In the genomic region with DNA sequence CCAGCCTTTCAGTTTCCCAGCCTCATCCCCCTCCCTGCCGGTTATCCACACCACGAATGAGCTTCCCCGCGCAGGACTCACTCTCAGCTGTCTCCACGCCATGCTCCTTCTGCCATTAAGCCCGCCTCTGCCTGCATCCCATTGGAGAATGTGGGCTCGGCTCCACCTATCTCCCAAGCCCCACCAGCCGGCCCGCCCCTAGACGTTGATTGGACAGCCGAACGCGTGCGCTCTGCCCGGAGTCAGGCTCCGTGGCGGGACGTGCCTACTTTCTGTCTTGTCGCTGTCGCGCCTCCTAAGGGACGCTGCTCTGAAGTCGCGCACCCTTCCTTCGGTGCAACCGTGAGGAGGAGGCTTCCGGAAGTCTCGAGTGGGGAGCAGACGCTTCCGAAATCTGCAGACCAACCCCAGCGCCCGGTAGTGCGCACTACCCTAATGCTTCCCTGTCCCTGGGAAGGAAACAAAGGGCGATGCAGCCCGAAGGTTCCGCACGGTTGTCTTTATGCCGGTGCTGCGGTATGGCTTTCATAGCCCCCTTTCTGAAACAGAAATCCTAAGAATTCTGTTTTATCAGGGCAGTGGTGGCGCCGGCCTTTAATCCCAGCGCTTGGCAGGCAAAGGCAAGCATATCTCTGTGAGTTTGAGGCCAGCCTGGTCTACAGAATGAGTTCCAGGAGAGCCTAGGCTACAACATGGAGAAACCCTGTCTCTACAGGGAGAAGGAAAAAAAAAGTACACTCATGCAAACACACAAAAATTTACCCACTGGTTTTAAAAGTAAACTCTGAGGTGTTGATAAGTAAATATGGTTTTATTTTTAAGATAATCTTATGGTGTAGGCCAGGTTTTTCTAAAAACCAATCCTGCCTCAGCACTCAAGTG, we compare ENCODE assay signal across 8 mouse cellular contexts. TPM values are rescaled to one million over a fixed set of nuclear protein-coding genes. Genes with fewer than 3 reads are reported as not detected.
A peak's percentile ranks its signal among the peaks of the same experiment; 100 is the strongest.
DNase-seq lines count a peak whose midpoint lies in the region; ATAC-seq and TF ChIP-seq lines count a peak whose summit lies in the region.

A gene (minus strand): TSS at position 403 of the 882 bp plus-strand sequence.

- peak; percentile 97 for DNase-seq in 416B (ENCODE audit: low read depth)
- DNase-seq in heart, adult 8-10 months (ENCODE audit: low spot score) = peak; percentile 96
- DNase-seq in kidney, adult 9 months = peak; percentile 96
- DNase-seq in limb, embryonic 14.5 days (ENCODE audit: low spot score) = peak; percentile 96
- DNase-seq in midbrain, postnatal 0 days (ENCODE audit: low spot score) = peak; percentile 99
- peak; percentile 90 to 91 for DNase-seq in spleen, postnatal 14 days (ENCODE audit: low spot score in 2 of 2)

- H3K9me3 ChIP-seq in embryonic facial prominence, embryonic 15.5 days (replicated peaks) = no peaks in the 10 kb centered on the region
- H3K9me3 ChIP-seq in limb, embryonic 14.5 days (ENCODE audit: control insufficient read depth, low read length) = no peaks in the 10 kb centered on the region
- H3K9me3 ChIP-seq in midbrain, postnatal 0 days (ENCODE audit: low read length) = no peaks in the 10 kb centered on the region

- H3K36me3 ChIP-seq in embryonic facial prominence, embryonic 15.5 days = peaks cover 19% of the 10 kb centered on the region
- peaks cover 20% of the 10 kb centered on the region; the same call in 1 of the 2 replicates for H3K36me3 ChIP-seq in limb, embryonic 14.5 days (ENCODE audit: control insufficient read depth, insufficient read depth, low read length)
- H3K36me3 ChIP-seq in midbrain, postnatal 0 days (ENCODE audit: insufficient read depth, low read length) = 0 out of 2 replicates have a peak, but pooled peaks cover 5% of the 10 kb centered on the region

- peak; percentile 99 for ATAC-seq in embryonic facial prominence, embryonic 15.5 days (ENCODE audit: insufficient number of reproducible peaks, low FRiP score, low TSS enrichment, low read depth)
- ATAC-seq in limb, embryonic 14.5 days (ENCODE audit: low FRiP score, low read depth) = peak; percentile 98
- ATAC-seq in midbrain, postnatal 0 days (ENCODE audit: low FRiP score) = peak; percentile 99

- peak; percentile 93; the same call in 1 of the 2 replicates for TF ChIP-seq POLR2A in bone marrow, adult 2 months (IDR thresholded peaks at IDR 0.05; ENCODE audit: borderline replicate concordance, control insufficient read depth, low read depth, low read length)
- 0 out of 2 replicates have a peak, but pooled peaks have one; percentile 87 for TF ChIP-seq POLR2A in limb, embryonic 14.5 days (IDR thresholded peaks at IDR 0.05; ENCODE audit: borderline replicate concordance, extremely low read depth, insufficient read depth, insufficient read length)

- no peaks in the 10 kb centered on the region for H3K27me3 ChIP-seq in embryonic facial prominence, embryonic 15.5 days
- H3K27me3 ChIP-seq in limb, embryonic 14.5 days (ENCODE audit: control insufficient read depth, insufficient read depth, low read length) = no peaks in the 10 kb centered on the region
- no peaks in the 10 kb centered on the region for H3K27me3 ChIP-seq in midbrain, postnatal 0 days (ENCODE audit: insufficient read depth, low read length)

- H3K4me1 ChIP-seq in bone marrow, adult 2 months (ENCODE audit: control insufficient read depth, insufficient read depth, low read length) = peaks cover 2% of the 10 kb centered on the region; the same call in 1 of the 2 replicates
- H3K4me1 ChIP-seq in embryonic facial prominence, embryonic 15.5 days = peaks cover 12% of the 10 kb centered on the region
- H3K4me1 ChIP-seq in limb, embryonic 14.5 days (ENCODE audit: control insufficient read depth, insufficient read depth, low read length) = peaks cover 10% of the 10 kb centered on the region
- H3K4me1 ChIP-seq in midbrain, postnatal 0 days (ENCODE audit: insufficient read depth, low read length) = 0 out of 2 replicates have a peak, but pooled peaks cover 4% of the 10 kb centered on the region

- H3K9ac ChIP-seq in embryonic facial prominence, embryonic 15.5 days = peak within 1 kb of the TSS; percentile 41
- peak within 1 kb of the TSS; percentile 62 for H3K9ac ChIP-seq in limb, embryonic 14.5 days (ENCODE audit: low read depth, low read length, severe bottlenecking)
- peak within 1 kb of the TSS; percentile 67 for H3K9ac ChIP-seq in midbrain, postnatal 0 days (replicated peaks; ENCODE audit: low read length, poor library complexity, severe bottlenecking)

- H3K4me3 ChIP-seq in bone marrow, adult 2 months (replicated peaks; ENCODE audit: control insufficient read depth, low read depth, low read length) = peak within 1 kb of the TSS; percentile 80
- peak within 1 kb of the TSS; percentile 65 for H3K4me3 ChIP-seq in embryonic facial prominence, embryonic 15.5 days (replicated peaks)
- H3K4me3 ChIP-seq in limb, embryonic 14.5 days (replicated peaks; ENCODE audit: low read length) = peak within 1 kb of the TSS; percentile 56
- peak within 1 kb of the TSS; percentile 50 for H3K4me3 ChIP-seq in midbrain, postnatal 0 days (ENCODE audit: low read depth, low read length)

- peak within 1 kb of the TSS; percentile 93 for H3K27ac ChIP-seq in bone marrow, adult 2 months (ENCODE audit: control insufficient read depth, insufficient read depth, low read depth, low read length, poor library complexity)
- H3K27ac ChIP-seq in embryonic facial prominence, embryonic 15.5 days (replicated peaks) = peak within 1 kb of the TSS; percentile 98
- peak within 1 kb of the TSS; percentile 93 for H3K27ac ChIP-seq in limb, embryonic 14.5 days (replicated peaks; ENCODE audit: low read depth, low read length)
- H3K27ac ChIP-seq in midbrain, postnatal 0 days (ENCODE audit: low read depth, low read length) = peak within 1 kb of the TSS; percentile 87

- under 1% methylated on average over 42 of the region's 42 CpGs for WGBS in bone marrow, adult 2 months
- WGBS in embryonic facial prominence, embryonic 15.5 days = under 1% methylated on average over 42 of the region's 42 CpGs
- under 1% methylated on average over 42 of the region's 42 CpGs for WGBS in limb, embryonic 14.5 days
- WGBS in midbrain, postnatal 0 days = under 1% methylated on average over 42 of the region's 42 CpGs

- peak within 1 kb of the TSS; percentile 58 for H3K4me2 ChIP-seq in embryonic facial prominence, embryonic 15.5 days (replicated peaks)
- peak within 1 kb of the TSS; percentile 76 for H3K4me2 ChIP-seq in limb, embryonic 14.5 days (replicated peaks; ENCODE audit: low read depth, low read length, severe bottlenecking)
- peak within 1 kb of the TSS; percentile 55 for H3K4me2 ChIP-seq in midbrain, postnatal 0 days (ENCODE audit: low read depth, low read length, poor library complexity, severe bottlenecking)

- peak; percentile 9; the same call in 1 of the 2 replicates for TF ChIP-seq CTCF in bone marrow, adult 2 months (IDR thresholded peaks at IDR 0.05; ENCODE audit: control insufficient read depth, insufficient read depth, low read length)
- peak; percentile 61 for TF ChIP-seq CTCF in midbrain, postnatal 0 days (IDR thresholded peaks at IDR 0.05)

RNA-seq across cellular contexts. Expression of the gene that starts here (rescaled TPM):
- 5.0 and 12.8 TPM in 2 replicates for polyA plus RNA-seq in bone marrow, adult 2 months (2011; ENCODE audit: insufficient read depth, insufficient read length, low replicate concordance, missing spikeins)
- 36.0 and 40.9 TPM in 2 replicates for polyA plus RNA-seq in embryonic facial prominence, embryonic 15.5 days (2015; fragmentation: Nextera tagmentation; extraction: Ambion mirVana)
- 10 to 100 TPM; 15.1 to 22.1 (median 18.0) TPM for total RNA-seq in heart, adult 8-10 months (2022)
- 41.2 and 41.8 TPM in 2 replicates for polyA plus RNA-seq in limb, embryonic 14.5 days (2012; rRNA removed)
- polyA plus RNA-seq in limb, embryonic 14.5 days (2014; fragmentation: Nextera tagmentation; extraction: Ambion mirVana) = 42.3 and 48.5 TPM in 2 replicates
- total RNA-seq in midbrain, postnatal 0 days (2014; rRNA removed) = 15.0 and 23.9 TPM in 2 replicates
- polyA plus RNA-seq in midbrain, postnatal 0 days (2015; fragmentation: Nextera tagmentation; extraction: Ambion mirVana) = 23.7 and 24.7 TPM in 2 replicates

Comparison
In these comparisons a context has a peak if more than half of its experiments do, and no peak if none do; other contexts are left out.
1. Peak in every context shown above with its lines: DNase-seq, ATAC-seq, H3K4me3 ChIP-seq and H3K27ac ChIP-seq.